Mouse (Mus musculus): Measurements from ENCODE around the gene Eif5a. TPM values are rescaled to one million over a fixed set of nuclear protein-coding genes. Genes with fewer than 3 reads are reported as not detected.
"Not testable (repeated sequence)": the region's sequence is repeated elsewhere in the genome, so short reads cannot be mapped to it uniquely, and the experiment has no call there.

Eif5a gene
- polyA plus RNA-seq, 1 experiment from 2014 or later: 1,516 TPM

DNA sequence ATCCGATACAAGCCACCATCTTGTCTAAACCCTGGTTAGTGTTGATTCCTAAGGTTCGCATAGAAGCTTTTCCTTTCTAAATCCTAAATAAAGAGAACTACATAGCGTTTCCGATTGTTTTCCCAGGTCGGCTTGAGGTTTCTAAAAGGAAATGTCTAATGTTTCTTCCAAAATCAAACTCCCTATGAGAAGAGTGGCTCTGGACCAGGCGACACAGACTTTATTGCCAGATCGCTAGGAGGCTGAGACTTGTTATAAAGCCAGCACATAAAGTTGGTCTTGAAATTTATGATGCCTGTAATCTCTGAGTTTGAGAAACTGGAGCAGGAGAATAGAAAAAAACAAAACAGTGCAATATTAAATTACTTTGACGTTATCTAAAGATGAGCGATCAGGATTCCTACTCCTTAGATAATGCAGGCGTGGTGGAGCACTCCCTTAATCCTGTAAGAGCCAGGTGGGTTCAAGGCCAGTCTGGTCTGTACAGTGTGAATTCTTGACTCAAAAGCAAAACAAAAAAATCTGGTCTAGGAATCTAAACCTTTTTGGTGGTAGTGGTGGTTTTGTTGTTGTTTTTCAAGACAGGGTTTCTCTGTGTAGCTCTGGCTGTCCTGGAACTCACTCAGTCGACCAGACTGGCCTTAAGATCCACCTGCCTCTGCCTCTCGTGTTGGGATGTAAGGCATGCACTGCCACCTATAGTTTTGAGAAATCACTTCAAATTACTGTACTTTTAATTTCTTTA is 426 bp upstream of the Eif5a start:
- Histone ChIP-seq H3K4me2 (peak overlapping the region; percentile 55), H3K4me3 (ENCODE audit: low read depth, low read length) (peak overlapping the region; percentile 95), H3K27me3 (ENCODE audit: control insufficient read depth, insufficient read depth, low read length) (no peaks in the 10 kb centered on the region), H3K36me3 (ENCODE audit: control insufficient read depth, insufficient read depth, low read length) (peaks cover 12% of the 10 kb centered on the region), H3K4me1 (ENCODE audit: control insufficient read depth, insufficient read depth, low read length) (peaks cover 13% of the 10 kb centered on the region), H3K9me3 (replicated peaks; ENCODE audit: control insufficient read depth, low read length) (no peaks in the 10 kb centered on the region), H3K9ac (ENCODE audit: low read depth, low read length) (peak overlapping the region; percentile 82), H3K27ac (ENCODE audit: low read depth, low read length) (peak overlapping the region; percentile 98)
- ATAC-seq (replicated peaks; ENCODE audit: insufficient number of reproducible peaks, low FRiP score, low TSS enrichment): no peak
- 4% methylated on average over 12 of the region's 12 CpGs for WGBS (ENCODE audit: insufficient replicate concordance)

- Histone ChIP-seq H3K4me3 (ENCODE audit: low read depth, low read length) (peak overlapping the region; percentile 95), H3K9me3 (replicated peaks; ENCODE audit: control insufficient read depth, low read length) (no peaks in the 10 kb centered on the region), H3K4me1 (ENCODE audit: control insufficient read depth, insufficient read depth, low read length) (peaks cover 23% of the 10 kb centered on the region), H3K27me3 (ENCODE audit: control insufficient read depth, insufficient read depth, low read length) (no peaks in the 10 kb centered on the region), H3K36me3 (ENCODE audit: control insufficient read depth, insufficient read depth, low read length) (peaks cover 20% of the 10 kb centered on the region), H3K27ac (ENCODE audit: low read depth, low read length) (peak overlapping the region; percentile 98), H3K4me2 (peak overlapping the region; percentile 72), H3K9ac (ENCODE audit: low read depth, low read length) (peak overlapping the region; percentile 99)
- no peak for ATAC-seq (replicated peaks; ENCODE audit: insufficient number of reproducible peaks, low FRiP score, low TSS enrichment)
- WGBS (ENCODE audit: insufficient replicate concordance): under 1% methylated on average over 64 of the region's 65 CpGs
Observed at GRCm38 (mm10) chr11:69920266-69921031, 1.3 kb downstream of the Eif5a start.

DNA sequence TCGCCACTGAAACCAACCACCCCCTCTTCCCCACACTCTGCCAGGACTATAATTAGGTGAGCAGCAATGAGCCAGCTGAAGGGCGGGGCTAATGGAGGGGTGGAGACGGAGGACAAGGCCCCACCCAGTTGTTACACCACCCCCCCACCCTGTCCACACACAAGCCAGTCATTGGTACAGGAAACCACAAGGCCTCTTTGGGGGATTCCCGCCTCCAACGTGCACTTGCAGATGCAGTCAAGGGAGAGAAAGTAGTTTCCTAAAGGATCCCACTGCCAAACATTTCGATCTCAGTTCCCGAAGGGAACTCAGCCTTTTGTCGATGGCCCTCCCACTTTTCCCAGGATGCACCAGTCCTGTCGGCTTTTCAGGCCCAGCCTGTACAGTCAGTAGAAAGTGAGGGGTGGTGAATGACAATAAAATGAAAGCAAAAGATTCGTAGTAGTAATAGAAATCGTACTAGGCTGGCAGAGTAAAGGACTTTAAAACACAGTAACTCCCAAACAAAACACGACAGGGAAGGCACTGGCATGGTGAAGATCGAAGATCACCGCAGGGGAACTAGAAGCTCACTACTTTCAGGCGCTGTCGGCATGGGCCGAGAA is 2.0 kb downstream of the Eif5a start:
- ATAC-seq (replicated peaks; ENCODE audit: insufficient number of reproducible peaks, low FRiP score, low TSS enrichment): 0 out of 2 replicates have a peak, but pooled peaks have one; percentile 23
- Histone ChIP-seq H3K4me3 (ENCODE audit: low read depth, low read length) (peak overlapping the region; percentile 95), H3K9ac (ENCODE audit: low read depth, low read length) (peak overlapping the region; percentile 99), H3K9me3 (replicated peaks; ENCODE audit: control insufficient read depth, low read length) (no peaks in the 10 kb centered on the region), H3K27me3 (ENCODE audit: control insufficient read depth, insufficient read depth, low read length) (no peaks in the 10 kb centered on the region), H3K4me2 (peak overlapping the region; percentile 72), H3K27ac (ENCODE audit: low read depth, low read length) (peak overlapping the region; percentile 98), H3K36me3 (ENCODE audit: control insufficient read depth, insufficient read depth, low read length) (peaks cover 21% of the 10 kb centered on the region), H3K4me1 (ENCODE audit: control insufficient read depth, insufficient read depth, low read length) (peaks cover 30% of the 10 kb centered on the region)
- WGBS (ENCODE audit: insufficient replicate concordance): under 1% methylated on average over 17 of the region's 17 CpGs

- H3K4me2 ChIP-seq: peak overlapping the region; percentile 72
- ATAC-seq (replicated peaks; ENCODE audit: insufficient number of reproducible peaks, low FRiP score, low TSS enrichment): no peak
- H3K27ac ChIP-seq (ENCODE audit: low read depth, low read length): peak overlapping the region; percentile 98
- no peaks in the 10 kb centered on the region for H3K9me3 ChIP-seq (replicated peaks; ENCODE audit: control insufficient read depth, low read length)
- peak overlapping the region; percentile 95 for H3K4me3 ChIP-seq (ENCODE audit: low read depth, low read length)
- H3K27me3 ChIP-seq (ENCODE audit: control insufficient read depth, insufficient read depth, low read length): no peaks in the 10 kb centered on the region
- peaks cover 32% of the 10 kb centered on the region for H3K4me1 ChIP-seq (ENCODE audit: control insufficient read depth, insufficient read depth, low read length)
- peaks cover 21% of the 10 kb centered on the region for H3K36me3 ChIP-seq (ENCODE audit: control insufficient read depth, insufficient read depth, low read length)
- WGBS (ENCODE audit: insufficient replicate concordance): 82% methylated on average over 9 of the region's 9 CpGs
- peak overlapping the region; percentile 99 for H3K9ac ChIP-seq (ENCODE audit: low read depth, low read length)
Observed at GRCm38 (mm10) chr11:69919053-69919452, 2.7 kb downstream of the Eif5a start.

DNA sequence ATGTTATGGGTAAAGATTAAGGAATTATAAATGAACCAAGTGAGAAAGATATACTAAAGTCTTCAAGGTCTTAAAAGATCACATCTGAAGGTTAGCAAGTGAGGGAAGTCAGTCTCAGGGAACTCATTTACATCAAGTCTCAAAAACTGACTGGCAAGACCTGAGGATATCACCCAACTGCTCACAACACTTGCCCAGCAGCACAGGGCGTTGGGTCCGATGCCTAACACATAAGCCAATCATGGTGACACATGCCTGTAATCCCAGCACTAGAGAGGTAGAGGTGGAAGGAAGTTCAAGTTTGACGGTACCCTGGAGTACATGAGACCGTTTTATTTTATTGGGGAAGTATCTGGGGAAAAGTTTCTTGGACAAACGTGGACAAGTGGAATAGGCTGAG is 3.6 kb downstream of the Eif5a start:
- ATAC-seq (replicated peaks; ENCODE audit: insufficient number of reproducible peaks, low FRiP score, low TSS enrichment): no peak
- Histone ChIP-seq H3K9me3 (replicated peaks; ENCODE audit: control insufficient read depth, low read length) (no peaks in the 10 kb centered on the region), H3K27me3 (ENCODE audit: control insufficient read depth, insufficient read depth, low read length) (no peaks in the 10 kb centered on the region), H3K27ac (ENCODE audit: low read depth, low read length) (no peak overlapping the region), H3K4me1 (ENCODE audit: control insufficient read depth, insufficient read depth, low read length) (peaks cover 36% of the 10 kb centered on the region), H3K9ac (ENCODE audit: low read depth, low read length) (no peak overlapping the region), H3K36me3 (ENCODE audit: control insufficient read depth, insufficient read depth, low read length) (peaks cover 23% of the 10 kb centered on the region), H3K4me3 (ENCODE audit: low read depth, low read length) (no peak overlapping the region), H3K4me2 (no peak overlapping the region; the same call in 1 of the 2 replicates)
- WGBS (ENCODE audit: insufficient replicate concordance): 82% methylated on average over 5 of the region's 5 CpGs

- peaks cover 37% of the 10 kb centered on the region for H3K4me1 ChIP-seq (ENCODE audit: control insufficient read depth, insufficient read depth, low read length)
- no peak overlapping the region; the same call in none of the 2 replicates for H3K4me2 ChIP-seq
- H3K9ac ChIP-seq (ENCODE audit: low read depth, low read length): no peak overlapping the region
- 82% methylated on average over 8 of the region's 8 CpGs for WGBS (ENCODE audit: insufficient replicate concordance)
- H3K9me3 ChIP-seq (replicated peaks; ENCODE audit: control insufficient read depth, low read length): no peaks in the 10 kb centered on the region
- H3K27ac ChIP-seq (ENCODE audit: low read depth, low read length): no peak overlapping the region
- ATAC-seq (replicated peaks; ENCODE audit: insufficient number of reproducible peaks, low FRiP score, low TSS enrichment): no peak
- no peaks in the 10 kb centered on the region for H3K27me3 ChIP-seq (ENCODE audit: control insufficient read depth, insufficient read depth, low read length)
- H3K4me3 ChIP-seq (ENCODE audit: low read depth, low read length): no peak overlapping the region
- H3K36me3 ChIP-seq (ENCODE audit: control insufficient read depth, insufficient read depth, low read length): peaks cover 23% of the 10 kb centered on the region
Observed at GRCm38 (mm10) chr11:69917379-69917948, 4.3 kb downstream of the Eif5a start.

- Histone ChIP-seq H3K27ac (ENCODE audit: low read depth, low read length) (0 out of 2 replicates have a peak overlapping the region, but pooled peaks have one; percentile 7), H3K4me2 (peak overlapping the region; percentile 21; the same call in 1 of the 2 replicates), H3K4me1 (ENCODE audit: control insufficient read depth, insufficient read depth, low read length) (peaks cover 33% of the 10 kb centered on the region), H3K36me3 (ENCODE audit: control insufficient read depth, insufficient read depth, low read length) (peaks cover 29% of the 10 kb centered on the region)
- not testable (repeated sequence) for H3K9me3 ChIP-seq (replicated peaks; ENCODE audit: control insufficient read depth, low read length); ATAC-seq (replicated peaks; ENCODE audit: insufficient number of reproducible peaks, low FRiP score, low TSS enrichment); H3K4me3 ChIP-seq (ENCODE audit: low read depth, low read length); H3K27me3 ChIP-seq (ENCODE audit: control insufficient read depth, insufficient read depth, low read length); H3K9ac ChIP-seq (ENCODE audit: low read depth, low read length)
- 51% methylated on average over 7 of the region's 7 CpGs for WGBS (ENCODE audit: insufficient replicate concordance)
Observed at GRCm38 (mm10) chr11:69916652-69917378, 4.9 kb downstream of the Eif5a start.
